Mouse (Mus musculus) liver, embryonic 14.5 days (tissue): Measurements from ENCODE around the gene Dse.

Source experiments
- CTCF ChIP-seq: IDR thresholded peaks from 2 replicates; pipeline ENCODE4 v1.5.1; 2016; ENCODE audit warnings: antibody characterized with exemption, low read depth, control low read depth
- EP300 ChIP-seq: IDR thresholded peaks from 2 replicates; pipeline ENCODE4 v1.6.1; 2016; ENCODE audit warnings: antibody characterized with exemption, low read depth

DNA sequence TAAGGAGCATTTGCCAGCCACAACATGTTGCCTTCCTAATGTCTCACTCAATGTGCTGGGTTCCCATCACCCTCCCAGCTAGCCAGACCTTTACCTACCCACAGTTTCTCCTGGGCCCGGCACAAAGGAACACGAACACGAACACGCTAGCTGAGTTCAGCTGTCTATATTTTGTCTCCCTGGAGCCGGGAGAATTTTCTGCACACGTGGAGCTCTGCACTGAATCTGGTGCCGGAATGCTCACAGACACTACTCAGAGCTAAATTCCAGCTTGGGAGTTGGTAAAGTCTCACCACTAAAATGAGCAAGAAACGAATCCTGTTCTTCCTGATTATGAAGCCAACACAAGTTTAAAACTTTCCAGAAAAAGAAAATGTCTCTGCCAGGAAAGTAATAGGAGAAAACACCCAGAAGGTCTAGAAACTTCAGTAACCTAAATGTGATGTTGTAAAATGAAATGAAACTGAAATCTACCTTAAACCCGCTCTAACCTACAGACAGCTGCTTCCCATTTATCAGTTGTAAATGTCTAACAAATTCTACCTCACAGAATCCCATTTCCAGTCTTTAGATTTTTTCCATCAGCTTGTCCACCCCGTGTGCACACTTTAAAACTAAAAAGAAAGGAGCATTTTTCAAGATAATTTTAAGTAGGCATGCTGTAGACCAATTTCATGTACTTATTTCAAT is 20.8 kb downstream of the Dse start:
- TF ChIP-seq EP300 (no peak), CTCF (no peak)
